Mouse (Mus musculus): ENCODE measurements around the gene Rcbtb2.

Rcbtb2 gene

GRCm38 (mm10) chr14:73148125-73148524 is 25.3 kb downstream of the Rcbtb2 start:
- DNase-seq (ENCODE audit: low spot score), result no peak

- DNase-seq (ENCODE audit: low spot score), result no peak
Measured at GRCm38 (mm10) chr14:73161303-73161702, 38.5 kb downstream of the Rcbtb2 start.

- DNase-seq (ENCODE audit: low spot score), result no peak
Measured at GRCm38 (mm10) chr14:73162192-73162800, 39.5 kb downstream of the Rcbtb2 start.

- no peak for DNase-seq (ENCODE audit: low spot score)
Measured at GRCm38 (mm10) chr14:73163363-73163998, 40.6 kb downstream of the Rcbtb2 start.

- no peak for DNase-seq (ENCODE audit: low spot score)
Measured at GRCm38 (mm10) chr14:73165136-73165535, 42.3 kb downstream of the Rcbtb2 start.

GRCm38 (mm10) chr14:73168605-73169004 is 45.8 kb downstream of the Rcbtb2 start:
- no peak for DNase-seq (ENCODE audit: low spot score)

GRCm38 (mm10) chr14:73169926-73170844 is 47.3 kb downstream of the Rcbtb2 start:
- DNase-seq (ENCODE audit: low spot score), result no peak

- no peak for DNase-seq (ENCODE audit: low spot score)
Measured at GRCm38 (mm10) chr14:73172196-73173011, 49.6 kb downstream of the Rcbtb2 start.

- DNase-seq (ENCODE audit: low spot score), result no peak
Measured at GRCm38 (mm10) chr14:73173662-73174061, 50.8 kb downstream of the Rcbtb2 start.

- no peak for DNase-seq (ENCODE audit: low spot score)
Measured at GRCm38 (mm10) chr14:73174091-73174995, 51.5 kb downstream of the Rcbtb2 start.

- no peak for DNase-seq (ENCODE audit: low spot score)
Measured at GRCm38 (mm10) chr14:73175031-73175430, 52.2 kb downstream of the Rcbtb2 start.

- no peak for DNase-seq (ENCODE audit: low spot score)
Measured at GRCm38 (mm10) chr14:73175814-73176213, 53.0 kb downstream of the Rcbtb2 start.

GRCm38 (mm10) chr14:73176266-73176665 is 53.4 kb downstream of the Rcbtb2 start:
- DNase-seq (ENCODE audit: low spot score), result no peak

GRCm38 (mm10) chr14:73177961-73178360 is 55.1 kb downstream of the Rcbtb2 start:
- no peak for DNase-seq (ENCODE audit: low spot score)

GRCm38 (mm10) chr14:73179221-73179681 is 56.4 kb downstream of the Rcbtb2 start:
- DNase-seq (ENCODE audit: low spot score), result no peak

- DNase-seq (ENCODE audit: low spot score), result no peak
Measured at GRCm38 (mm10) chr14:73180671-73181070, 57.8 kb downstream of the Rcbtb2 start.

GRCm38 (mm10) chr14:73181144-73181543 is 58.3 kb downstream of the Rcbtb2 start:
- no peak for DNase-seq (ENCODE audit: low spot score)

- DNase-seq (ENCODE audit: low spot score), result no peak
Measured at GRCm38 (mm10) chr14:73186875-73187274, 64.0 kb downstream of the Rcbtb2 start.

GRCm38 (mm10) chr14:73199058-73199457 is 76.2 kb downstream of the Rcbtb2 start:
- no peak for DNase-seq (ENCODE audit: low spot score)

- DNase-seq (ENCODE audit: low spot score), result no peak
Measured at GRCm38 (mm10) chr14:73201447-73201846, 78.6 kb downstream of the Rcbtb2 start.

- no peak for DNase-seq (ENCODE audit: low spot score)
Measured at GRCm38 (mm10) chr14:73204016-73204415, 81.2 kb downstream of the Rcbtb2 start.

All from testis, postnatal 10 days (tissue).